Mouse (Mus musculus): ENCODE data around the gene Rnf17.

GRCm38 (mm10) chr14:56355396-56355795 is 47.0 kb upstream of the Rnf17 start:
- no peak for TF ChIP-seq POLR2AphosphoS2 (IDR thresholded peaks at IDR 0.05; ENCODE audit: low read depth, low read length)
- no peak for TF ChIP-seq POLR2A (IDR thresholded peaks at IDR 0.05; ENCODE audit: low read depth, low read length)
- TF ChIP-seq CTCF (conservative IDR thresholded peaks at IDR 0.05 in 1 of 2, IDR thresholded peaks at IDR 0.05 in 1 of 2; ENCODE audit: low read depth in 2 of 2, low read length in 2 of 2), result no peak
- TF ChIP-seq USF2 (conservative IDR thresholded peaks at IDR 0.05; ENCODE audit: low read depth, low read length), result no peak
- TF ChIP-seq EP300 (IDR thresholded peaks at IDR 0.05; ENCODE audit: low read length), result no peak
- no peak for TF ChIP-seq NRF1 (IDR thresholded peaks at IDR 0.05; ENCODE audit: low read depth, low read length)
- TF ChIP-seq ZMIZ1 (IDR thresholded peaks at IDR 0.05; ENCODE audit: low read depth, low read length), result no peak
- TF ChIP-seq MAZ (IDR thresholded peaks at IDR 0.05; ENCODE audit: low read depth, low read length), result no peak
- no peak for TF ChIP-seq USF1 (IDR thresholded peaks at IDR 0.05; ENCODE audit: low read depth, low read length)
- no peak for TF ChIP-seq ZC3H11A (IDR thresholded peaks at IDR 0.05; ENCODE audit: low read depth, low read length)
- no peak for TF ChIP-seq MAFK (IDR thresholded peaks at IDR 0.05; ENCODE audit: insufficient replicate concordance, low read length)

Measured in CH12.LX (cell line).